Mouse (Mus musculus) left cerebral cortex, postnatal 25 days (tissue): ENCODE data around the gene Gpr89. TPM values are rescaled to one million over a fixed set of nuclear protein-coding genes. Genes with fewer than 3 reads are reported as not detected.

Source experiments
- DNase-seq, 2 experiments: peaks; one replicate each; pipeline ENCODE4 v3.0.0; 2022; ENCODE audit warnings: low spot score in 2 of 2, mixed read lengths in 1 of 2
- intact Hi-C: fragments of 180-260 bp; cut with DNase I; formaldehyde crosslinking; loops from one replicate; pipeline ENCODE4 v1.15.1; 2025
- total RNA-seq, 2 experiments: library from RNA; stranded (reverse); gene quantifications; 2 replicates each; pipeline ENCODE4 v1.2.3; 2021

The Gpr89 gene
- total RNA-seq, 2 experiments from 2014 or later: 44.6 to 46.3 TPM

DNA sequence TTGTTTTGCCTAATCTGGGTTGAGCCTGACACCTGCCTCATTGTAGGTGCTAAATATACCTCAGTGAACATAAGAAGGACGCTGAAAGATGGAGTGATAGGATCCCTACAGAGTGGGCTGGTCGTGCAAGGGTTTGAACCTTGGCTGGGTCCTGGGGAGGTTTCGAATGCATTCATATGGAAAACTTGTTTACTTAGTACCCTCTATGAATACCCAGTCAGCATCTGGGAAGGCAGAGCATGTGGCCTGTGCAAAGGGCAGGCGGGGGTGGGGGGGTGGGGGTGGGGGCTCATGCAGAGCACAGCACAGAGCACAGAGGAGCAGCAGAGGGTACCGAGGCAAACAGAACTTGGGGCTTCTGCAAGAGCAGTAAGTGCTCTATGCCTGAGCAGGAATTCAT lies 72.2 kb downstream of the Gpr89 start:
- intact Hi-C loops: no loop called here
- no peak for DNase-seq

DNA sequence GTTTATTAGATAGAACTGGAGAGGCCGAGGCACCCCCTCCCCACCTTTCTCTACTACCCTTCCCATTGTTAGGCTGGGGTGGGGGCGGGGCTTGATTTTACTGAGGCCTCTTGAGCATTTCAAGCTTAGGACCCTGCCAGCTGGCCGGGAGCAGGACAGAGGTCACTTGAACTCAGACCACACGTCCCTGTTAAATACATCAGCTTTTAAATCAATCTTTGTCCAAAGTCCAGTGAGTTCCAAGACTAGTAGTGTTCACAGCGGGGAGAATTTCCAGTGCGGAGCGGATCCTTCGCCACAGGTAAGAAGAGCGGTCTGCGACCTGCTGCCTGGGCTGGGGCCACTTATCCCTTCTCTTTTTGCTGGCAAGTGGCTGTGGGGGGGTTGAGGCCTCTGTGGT lies 75.3 kb downstream of the Gpr89 start:
- DNase-seq: no peak
- intact Hi-C loops: no loop called here

DNA sequence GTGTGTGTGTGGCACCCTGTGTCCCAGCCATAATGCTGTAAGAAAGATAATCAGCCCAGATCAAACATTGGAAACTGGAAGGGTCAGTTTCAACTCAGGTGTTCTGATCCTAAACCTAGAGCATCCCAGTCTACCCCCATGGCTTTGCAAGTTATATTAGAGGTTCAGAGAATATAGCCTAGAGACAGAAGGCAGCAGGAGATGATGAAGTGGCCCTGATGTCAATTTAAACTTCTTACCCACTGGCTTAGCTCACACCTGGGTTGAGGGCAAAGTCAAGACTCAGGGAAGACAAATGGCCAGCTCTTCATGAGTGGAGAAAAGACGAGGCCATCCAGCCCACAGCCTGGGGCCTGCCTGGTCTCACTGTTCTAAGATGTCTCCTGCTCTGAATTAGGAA lies 76.2 kb downstream of the Gpr89 start, which contains the start of the genes Pdzk1 and Cd160:
Gene Pdzk1 (plus strand): TSS at position 301 of the 400 bp plus-strand sequence.
Gene Cd160 (minus strand): TSS at position 368 of the 400 bp plus-strand sequence.
- intact Hi-C loops: no loop called here
- no peak for DNase-seq

DNA sequence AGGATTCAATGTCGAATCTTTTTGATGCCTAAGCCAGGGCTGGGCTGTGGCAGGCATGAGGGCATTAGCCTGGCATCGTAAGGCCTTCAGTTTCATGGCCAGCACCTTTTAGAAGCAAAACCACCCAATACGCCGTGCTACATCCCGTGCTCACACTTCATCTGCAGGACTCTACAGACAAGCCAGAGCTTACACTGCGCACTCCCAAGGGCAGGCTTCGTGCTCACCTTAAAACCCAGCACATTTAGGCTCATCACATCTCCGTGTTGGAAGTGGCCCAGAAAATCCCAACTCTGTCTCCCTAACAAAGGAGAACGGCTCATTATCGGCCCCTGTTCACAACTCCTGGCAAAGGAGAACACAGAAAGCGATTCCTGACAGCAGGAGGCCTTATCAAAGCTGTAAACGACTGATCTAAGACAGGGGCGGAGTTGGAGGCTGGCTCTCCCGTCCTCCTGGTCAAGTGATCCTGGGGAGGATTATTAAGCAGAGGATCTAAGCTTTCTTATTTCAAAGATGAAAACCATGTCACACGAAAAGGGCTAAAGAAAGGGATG lies 76.8 kb downstream of the Gpr89 start:
- intact Hi-C loops: no loop called here
- DNase-seq: no peak

DNA sequence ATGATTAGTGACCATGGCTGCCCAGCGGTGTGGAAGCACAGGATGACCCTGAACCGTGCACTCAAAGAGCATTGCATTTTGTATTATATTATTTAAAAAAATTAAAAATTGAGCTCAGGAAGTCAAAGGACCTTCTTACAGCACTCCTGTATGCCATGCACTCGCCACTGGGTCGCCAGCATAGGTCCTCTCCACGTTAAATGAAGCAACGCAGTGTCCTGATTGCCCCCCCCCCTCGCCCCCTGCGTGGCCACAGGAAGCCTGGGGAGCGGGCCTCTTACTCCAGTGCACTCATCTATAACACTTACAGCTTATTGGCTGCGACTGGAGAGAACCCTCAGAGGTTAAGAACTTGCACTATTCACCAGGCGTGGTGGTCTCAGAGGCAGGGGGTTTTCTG lies 79.9 kb downstream of the Gpr89 start:
- intact Hi-C loops: no loop called here
- no peak for DNase-seq

DNA sequence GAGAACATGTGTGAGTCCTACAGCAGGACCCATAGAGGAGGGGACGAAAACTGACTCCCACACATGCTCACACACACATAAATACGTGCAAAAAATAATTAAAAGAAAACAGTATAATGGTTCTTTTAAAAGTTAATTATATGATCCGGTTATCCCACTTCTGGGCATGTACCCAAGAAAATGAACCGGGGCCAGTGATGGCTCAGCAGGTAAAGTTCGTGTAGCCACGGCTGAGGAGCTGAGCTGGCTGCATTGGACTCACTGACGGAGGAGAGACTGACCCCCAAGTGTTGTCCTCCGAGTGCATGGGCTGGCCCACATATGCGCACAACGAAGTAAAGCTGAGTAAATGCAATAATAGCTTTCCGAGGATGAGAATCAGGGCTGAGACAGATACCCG lies 80.5 kb downstream of the Gpr89 start:
- intact Hi-C loops: no loop called here
- DNase-seq: no peak

DNA sequence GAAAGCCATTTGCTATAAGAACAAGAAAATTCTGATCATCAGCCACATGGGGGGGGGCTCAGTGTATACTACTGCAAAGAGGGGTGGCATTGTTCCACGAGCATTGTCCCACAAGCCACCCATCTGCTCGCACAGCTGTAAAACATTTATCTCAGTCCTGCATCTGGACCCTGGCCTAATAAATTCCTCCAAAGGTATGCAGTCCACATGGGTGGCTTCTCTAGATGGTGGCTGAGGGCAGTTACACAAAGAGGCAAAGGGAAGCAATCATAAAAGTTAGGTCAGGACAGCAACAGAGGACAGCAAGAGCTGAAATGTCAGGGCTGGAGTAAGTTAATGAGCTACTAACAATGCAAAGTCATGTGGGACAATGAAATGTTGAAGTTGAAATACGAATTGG lies 81.4 kb downstream of the Gpr89 start:
- intact Hi-C loops: no loop called here
- no peak for DNase-seq

DNA sequence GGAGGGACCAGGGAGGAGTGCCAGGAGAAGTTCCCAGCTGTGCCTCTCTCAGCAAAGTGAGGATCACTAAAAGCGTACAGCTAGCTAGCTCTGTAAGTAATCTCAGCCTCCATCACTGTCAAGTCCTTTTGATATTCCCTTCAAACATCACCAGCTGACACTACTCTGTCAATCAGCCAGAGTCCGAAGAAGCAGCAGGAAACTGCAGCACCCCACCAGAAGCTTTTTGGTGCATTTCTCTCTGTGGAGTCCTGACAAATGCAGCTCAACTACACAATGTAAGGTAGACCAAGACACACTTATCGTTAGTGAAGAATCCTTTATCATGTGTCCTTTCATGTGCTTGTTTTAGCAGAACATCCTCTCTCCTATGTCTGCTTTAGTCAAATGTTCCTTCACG lies 83.6 kb downstream of the Gpr89 start:
- DNase-seq: no peak
- intact Hi-C loops: no loop called here

DNA sequence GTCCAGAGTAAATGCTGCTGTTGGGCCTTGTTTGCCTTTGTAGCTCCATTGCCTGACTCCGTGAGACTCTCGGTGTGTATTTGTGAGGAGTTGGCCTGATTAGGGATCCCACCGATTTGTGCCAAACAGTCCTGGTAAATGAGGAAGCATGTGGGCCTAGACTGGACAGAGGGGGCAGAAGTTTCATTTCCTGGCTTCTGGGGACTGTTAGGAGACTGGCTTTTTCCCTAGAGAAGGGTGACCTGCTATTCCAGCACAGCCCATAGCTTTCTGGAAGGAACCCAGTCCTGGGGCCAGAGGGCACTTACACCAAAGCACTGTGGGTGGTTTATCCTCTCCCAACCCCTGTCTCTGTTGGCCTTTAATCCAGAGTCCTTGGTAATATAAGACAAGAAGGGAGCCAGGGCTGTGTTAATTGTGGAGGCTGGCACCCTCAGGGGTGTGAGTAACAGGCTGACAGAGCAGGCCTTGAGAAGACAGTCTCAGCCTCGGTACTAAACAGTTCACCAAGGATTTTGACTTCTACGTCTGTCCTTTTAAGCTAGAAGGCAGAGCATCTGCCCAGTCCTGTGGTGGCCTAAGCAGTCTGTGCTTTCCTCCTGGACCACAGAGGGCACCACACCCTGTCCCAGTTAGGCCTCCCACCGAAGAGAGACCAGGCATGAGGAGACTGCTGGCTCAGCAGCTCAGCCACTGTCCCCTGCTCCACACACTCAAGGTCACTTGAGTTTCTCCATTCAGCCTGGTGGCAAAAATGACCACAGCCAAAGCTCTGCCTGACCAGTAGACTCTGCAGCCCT lies 84.8 kb downstream of the Gpr89 start:
- intact Hi-C loops: no loop called here
- DNase-seq: no peak

Other genes with a start within 250 kb of the Gpr89 start
- gene Ankrd35, start 235.2 kb downstream of the Gpr89 start, total RNA-seq: 1 to 10 TPM; 6.8 to 7.0 TPM
- gene Pias3, start 209.0 kb downstream of the Gpr89 start, total RNA-seq: 10 to 100 TPM; 23.4 to 24.5 TPM
- gene Nudt17, start 196.8 kb downstream of the Gpr89 start, total RNA-seq: 10 to 100 TPM in 1 of 2 experiments, 1 to 10 TPM in 1; 7.6 to 10.0 TPM
- gene Polr3c, start 177.7 kb downstream of the Gpr89 start, total RNA-seq: 10 to 100 TPM; 25.0 to 27.5 TPM
- gene Rnf115, start 177.7 kb downstream of the Gpr89 start, total RNA-seq: 10 to 100 TPM; 68.8 to 70.2 TPM
- under 1 TPM; 0.50 to 0.53 TPM for gene Pdzk1, start 76.1 kb downstream of the Gpr89 start, total RNA-seq
- gene Cd160, start 76.0 kb downstream of the Gpr89 start, total RNA-seq: not detected
- gene Gja5, start 653 bp downstream of the Gpr89 start, total RNA-seq: 1 to 10 TPM; 1.2 to 2.3 TPM
- not detected for gene Gja8, start 20.7 kb upstream of the Gpr89 start, total RNA-seq